Mouse (Mus musculus) CH12.LX (cell line): ENCODE data around the gene Fubp3. TPM values are rescaled to one million over a fixed set of nuclear protein-coding genes. Genes with fewer than 3 reads are reported as not detected.

ENCODE experiments used
- DNase-seq: peaks from one replicate; pipeline ENCODE4 v3.0.0-alpha.2; 2013; ENCODE audit errors: extremely low read depth
- H3K27ac ChIP-seq: 2 replicates; pipeline ENCODE4 v1.5.1; 2012; ENCODE audit warnings: low read depth, mild to moderate bottlenecking, control low read depth, moderate library complexity; ENCODE audit not compliant: insufficient read depth
- H3K27me3 ChIP-seq: replicated peaks from 2 replicates; pipeline ENCODE3; 2012; ENCODE audit warnings: inconsistent platforms
- H3K36me3 ChIP-seq, 2 experiments: replicated peaks in 1 of 2; 2 replicates each; pipeline versions ENCODE3 to v1.6.1; 2012; ENCODE audit warnings: inconsistent platforms in 1 of 2, low read length in 1 of 2, mild to moderate bottlenecking in 1 of 2, mixed read lengths in 1 of 2, moderate library complexity in 1 of 2; ENCODE audit not compliant: control insufficient read depth in 1 of 2, insufficient read depth in 1 of 2
- H3K4me1 ChIP-seq, 2 experiments: 2 replicates each; pipeline ENCODE4 v1.6.1; 2012; ENCODE audit warnings: inconsistent platforms in 1 of 2, moderate library complexity in 1 of 2; ENCODE audit not compliant: insufficient read depth in 2 of 2, control insufficient read depth in 1 of 2
- H3K4me2 ChIP-seq: 2 replicates; pipeline ENCODE4 v1.6.1; 2012; ENCODE audit warnings: low read depth, mild to moderate bottlenecking, control low read depth; ENCODE audit not compliant: poor library complexity, insufficient read depth, severe bottlenecking
- H3K4me3 ChIP-seq, 3 experiments: fragments of 150-350 bp in 1 of 3; sonication (generic) in 1 of 3; replicated peaks in 1 of 3; 2 replicates each; pipeline versions ENCODE3 to v1.5.1; 2011 to 2012; ENCODE audit warnings: low read depth in 2 of 3, low read length in 2 of 3, mild to moderate bottlenecking in 2 of 3, moderate library complexity in 2 of 3, control low read depth in 1 of 3, improper control_type of control experiment in 1 of 3, inconsistent platforms in 1 of 3, mixed read lengths in 1 of 3; ENCODE audit not compliant: poor library complexity in 1 of 3
- H3K79me2 ChIP-seq: replicated peaks from 2 replicates; pipeline ENCODE4 v1.6.1; 2012; ENCODE audit warnings: mild to moderate bottlenecking, moderate library complexity; ENCODE audit not compliant: control insufficient read depth, poor library complexity, insufficient read depth, severe bottlenecking; ENCODE audit errors: extremely low read depth
- H3K9ac ChIP-seq: 2 replicates; pipeline ENCODE4 v1.6.1; 2012; ENCODE audit warnings: low read depth, mild to moderate bottlenecking, control low read depth, moderate library complexity; ENCODE audit not compliant: insufficient read depth
- H3K9me3 ChIP-seq: replicated peaks from 2 replicates; pipeline ENCODE3; 2012; ENCODE audit warnings: low read length, inconsistent platforms, mixed read lengths
- BHLHE40 ChIP-seq: IDR thresholded peaks from 2 replicates; pipeline ENCODE4 v1.6.1; 2011; ENCODE audit warnings: mild to moderate bottlenecking, low read depth, low read length, improper control_type of control experiment
- CTCF ChIP-seq, 2 experiments: IDR thresholded peaks in 1 of 2; conservative IDR thresholded peaks in 1 of 2; 2 replicates each; pipeline ENCODE4 v1.5.1; 2011 to 2012; ENCODE audit warnings: low read depth in 2 of 2, low read length in 2 of 2, improper control_type of control experiment in 1 of 2, inconsistent platforms in 1 of 2, mild to moderate bottlenecking in 1 of 2, moderate library complexity in 1 of 2
- E2F4 ChIP-seq: IDR thresholded peaks from 2 replicates; pipeline ENCODE4 v1.6.1; 2011; ENCODE audit warnings: low read depth, low read length, improper control_type of control experiment; ENCODE audit not compliant: insufficient replicate concordance
- EP300 ChIP-seq: IDR thresholded peaks from 2 replicates; pipeline ENCODE4 v1.6.1; 2011; ENCODE audit warnings: low read length, improper control_type of control experiment
- ETS1 ChIP-seq: conservative IDR thresholded peaks from 2 replicates; pipeline ENCODE4 v1.6.1; 2012; ENCODE audit warnings: low read depth, mild to moderate bottlenecking, inconsistent platforms, low read length, improper control_type of control experiment, moderate library complexity
- HCFC1 ChIP-seq: IDR thresholded peaks from 2 replicates; pipeline ENCODE4 v1.6.1; 2012; ENCODE audit warnings: low read depth, mild to moderate bottlenecking, inconsistent platforms, low read length, improper control_type of control experiment
- JUN ChIP-seq: IDR thresholded peaks from 2 replicates; pipeline ENCODE4 v1.6.1; 2011; ENCODE audit warnings: low read depth, mild to moderate bottlenecking, low read length, improper control_type of control experiment, moderate library complexity; ENCODE audit not compliant: insufficient read depth
- JUND ChIP-seq: conservative IDR thresholded peaks from 2 replicates; pipeline ENCODE4 v1.6.1; 2011; ENCODE audit warnings: low read depth, low read length, improper control_type of control experiment
- MAFK ChIP-seq: IDR thresholded peaks from 2 replicates; pipeline ENCODE4 v1.6.1; 2011; ENCODE audit warnings: low read length, improper control_type of control experiment; ENCODE audit not compliant: insufficient replicate concordance
- MEF2A ChIP-seq: IDR thresholded peaks from 2 replicates; pipeline ENCODE4 v1.6.1; 2014; ENCODE audit warnings: low read depth, mild to moderate bottlenecking, inconsistent platforms, low read length, improper control_type of control experiment, borderline replicate concordance
- NELFE ChIP-seq: IDR thresholded peaks from 2 replicates; pipeline ENCODE4 v1.6.1; 2011; ENCODE audit warnings: low read depth, low read length, improper control_type of control experiment
- POLR2A ChIP-seq: IDR thresholded peaks from 2 replicates; pipeline ENCODE4 v1.6.1; 2011; ENCODE audit warnings: low read depth, mild to moderate bottlenecking, improper control_type of control experiment, low read length
- RAD21 ChIP-seq: IDR thresholded peaks from 2 replicates; pipeline ENCODE4 v1.6.1; 2011; ENCODE audit warnings: low read depth, mild to moderate bottlenecking, low read length, improper control_type of control experiment, moderate library complexity
- RCOR1 ChIP-seq: conservative IDR thresholded peaks from 2 replicates; pipeline ENCODE4 v1.6.1; 2012; ENCODE audit warnings: low read depth, mild to moderate bottlenecking, inconsistent platforms, low read length, improper control_type of control experiment
- TBP ChIP-seq: conservative IDR thresholded peaks from 2 replicates; pipeline ENCODE4 v1.6.1; 2011; ENCODE audit warnings: low read depth, low read length, improper control_type of control experiment
- USF1 ChIP-seq: IDR thresholded peaks from 2 replicates; pipeline ENCODE4 v1.6.1; 2014; ENCODE audit warnings: low read depth, mild to moderate bottlenecking, inconsistent platforms, low read length, improper control_type of control experiment
- ZKSCAN1 ChIP-seq: IDR thresholded peaks from 2 replicates; pipeline ENCODE4 v1.6.1; 2012; ENCODE audit warnings: low read depth, inconsistent platforms, low read length, improper control_type of control experiment, borderline replicate concordance
- dilution Hi-C: fragments of 300-500 bp; cut with MboI; formaldehyde crosslinking; loops from 2 replicates; pipeline ENCODE4 v1.14.3; 2020; ENCODE audit warnings: low sequenced_read_pairs; ENCODE audit not compliant: extremely low pct_unique_long_range_greater_than_20kb, extremely low pct_ligation_motif_present
- in situ Hi-C: fragments of 300-500 bp; cut with MboI; formaldehyde crosslinking; loops from 3 replicates; pipeline ENCODE4 v1.14.3; 2019; ENCODE audit warnings: low sequenced_read_pairs, low pct_ligation_motif_present, low pct_unique_long_range_greater_than_20kb, mixed read lengths
- polyA plus RNA-seq: library from polyadenylated mRNA; unstranded; fragments of >175 nt; gene quantifications from 2 replicates; pipeline ENCODE4 v1.2.1, GENCODE M21; 2012; ENCODE audit warnings: low read depth; ENCODE audit not compliant: insufficient read length
- total RNA-seq, 2 experiments: library from RNA; depleted of rRNA; stranded (reverse); fragments of 300-350 nt in 1 of 2; fragments of >200 nt in 1 of 2; gene quantifications; 2 replicates each; pipeline ENCODE4 v1.2.3; 2012 to 2014

The Fubp3 gene
- total and polyA plus RNA-seq, 3 experiments = 36.8 to 64.2 (median 52.3) TPM

DNA sequence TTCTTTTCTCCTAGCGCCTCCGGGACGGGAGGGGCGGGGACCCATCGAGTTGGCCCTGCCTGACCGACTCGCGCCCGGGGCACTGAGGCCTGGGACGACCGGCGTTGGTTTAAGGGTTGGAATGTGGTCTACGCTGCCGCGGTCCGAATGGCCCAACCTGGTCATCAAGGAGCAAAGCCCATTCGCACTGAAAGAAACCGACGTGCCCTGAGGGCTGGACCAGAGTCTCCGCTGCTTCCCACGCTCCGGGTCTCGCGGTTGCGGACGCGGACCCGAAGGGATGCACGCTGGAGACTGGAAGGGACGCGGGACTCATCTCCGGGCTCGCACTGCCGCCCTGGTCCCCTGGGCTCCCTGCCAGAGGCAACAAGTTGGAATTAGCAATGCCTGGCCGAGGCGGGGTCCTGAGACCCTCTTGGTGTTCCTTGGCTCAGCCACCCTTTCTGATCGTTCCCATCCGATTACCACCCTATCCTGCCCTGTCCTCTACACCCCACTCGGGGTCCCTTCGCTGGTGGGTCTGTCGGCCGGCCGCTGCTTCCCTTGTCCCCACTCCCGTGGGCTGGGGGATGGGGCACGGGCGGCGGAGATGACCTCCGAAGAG lies 63.8 kb downstream of the Fubp3 start:
- Histone ChIP-seq H3K36me3 (no peaks in the 10 kb centered on the region), H3K27me3 (no peaks in the 10 kb centered on the region)
- TF ChIP-seq RAD21 (no peak), POLR2A (no peak), USF1 (no peak), E2F4 (no peak), EP300 (no peak), CTCF (conservative IDR thresholded peaks at IDR 0.05 in 1 of 2, IDR thresholded peaks at IDR 0.05 in 1 of 2; ENCODE audit: low read depth in 2 of 2, low read length in 2 of 2) (no peak), MEF2A (no peak), TBP (no peak), JUND (no peak), RCOR1 (no peak), NELFE (no peak), MAFK (no peak), HCFC1 (no peak), JUN (no peak)
- TF ChIP-seq, all 38 proteins: peak for 0
- Histone ChIP-seq H3K4me2 (no peak overlapping the region), H3K4me3 (no peak overlapping the region), H3K9ac (no peak overlapping the region), H3K4me1 (no peaks in the 10 kb centered on the region), H3K9me3 (peaks cover 51% of the 10 kb centered on the region), H3K79me2 (no peaks in the 10 kb centered on the region), H3K27ac (no peak overlapping the region)
- in situ Hi-C loops (no loop called here), dilution Hi-C loops (no loop called here)
- no peak for DNase-seq

DNA sequence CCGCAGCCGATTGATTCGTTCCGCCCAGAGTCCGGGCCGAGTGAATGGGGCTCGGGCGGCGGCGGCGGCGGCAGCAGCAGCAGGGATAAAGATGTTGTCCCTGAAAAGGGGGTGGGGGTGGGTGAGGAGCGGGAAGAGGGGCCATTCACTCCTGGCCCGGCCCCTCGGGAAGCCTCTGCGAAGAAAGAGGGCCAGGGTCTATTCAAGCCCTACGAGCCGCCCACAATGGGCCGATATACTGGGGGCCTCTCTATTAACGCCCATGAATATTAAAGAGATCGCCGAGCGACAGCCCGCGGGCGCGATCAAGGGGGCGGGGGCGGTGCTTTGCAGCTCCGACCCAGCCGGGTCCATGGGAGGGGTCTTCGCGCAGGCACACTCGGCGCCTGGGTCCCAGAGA lies 64.3 kb downstream of the Fubp3 start:
- peaks cover 51% of the 10 kb centered on the region for H3K9me3 ChIP-seq
- H3K9ac ChIP-seq = no peak overlapping the region
- no peak overlapping the region for H3K4me2 ChIP-seq
- in situ Hi-C loops (no loop called here), dilution Hi-C loops (no loop called here)
- no peaks in the 10 kb centered on the region for H3K27me3 ChIP-seq
- no peaks in the 10 kb centered on the region for H3K4me1 ChIP-seq
- no peaks in the 10 kb centered on the region for H3K79me2 ChIP-seq
- TF ChIP-seq RAD21 (no peak), NELFE (no peak), BHLHE40 (no peak), JUND (no peak), ETS1 (no peak), ZKSCAN1 (no peak), TBP (no peak)
- no peak overlapping the region for H3K27ac ChIP-seq
- DNase-seq = no peak
- H3K4me3 ChIP-seq = no peak overlapping the region
- no peaks in the 10 kb centered on the region for H3K36me3 ChIP-seq
